Mouse (Mus musculus): Measurements from ENCODE around the gene Rabl6. TPM values are rescaled to one million over a fixed set of nuclear protein-coding genes. Genes with fewer than 3 reads are reported as not detected.
A peak's percentile ranks its signal among the peaks of the same experiment; 100 is the strongest.

The Rabl6 gene
- polyA plus RNA-seq, 1 experiment from 2014 or later: 69.0 TPM

- no peak overlapping the region for H3K27ac ChIP-seq (ENCODE audit: low read length)
- peak overlapping the region; percentile 11; the same call in 1 of the 2 replicates for H3K4me3 ChIP-seq (ENCODE audit: low read depth, low read length)
- H3K27me3 ChIP-seq (ENCODE audit: control insufficient read depth, insufficient read depth, low read length): peaks cover 22% of the 10 kb centered on the region; the same call in 1 of the 2 replicates
- peaks cover 10% of the 10 kb centered on the region; the same call in 1 of the 2 replicates for H3K4me1 ChIP-seq (ENCODE audit: control insufficient read depth, insufficient read depth, low read length)
- no peaks in the 10 kb centered on the region for H3K9me3 ChIP-seq (ENCODE audit: control insufficient read depth, low read depth, low read length)
- WGBS: 13% methylated on average over 22 of the region's 22 CpGs
- ATAC-seq (ENCODE audit: insufficient number of reproducible peaks, insufficient read depth, low FRiP score, low read depth): no peak
- no peaks in the 10 kb centered on the region for H3K36me3 ChIP-seq (ENCODE audit: control insufficient read depth, insufficient read depth, low read length)
- H3K9ac ChIP-seq (replicated peaks; ENCODE audit: low read depth, low read length): no peak overlapping the region
- H3K4me2 ChIP-seq (replicated peaks; ENCODE audit: low read depth, low read length): peak overlapping the region; percentile 34
Measured at GRCm38 (mm10) chr2:25616398-25616797, 8.1 kb upstream of the Rabl6 start.

DNA sequence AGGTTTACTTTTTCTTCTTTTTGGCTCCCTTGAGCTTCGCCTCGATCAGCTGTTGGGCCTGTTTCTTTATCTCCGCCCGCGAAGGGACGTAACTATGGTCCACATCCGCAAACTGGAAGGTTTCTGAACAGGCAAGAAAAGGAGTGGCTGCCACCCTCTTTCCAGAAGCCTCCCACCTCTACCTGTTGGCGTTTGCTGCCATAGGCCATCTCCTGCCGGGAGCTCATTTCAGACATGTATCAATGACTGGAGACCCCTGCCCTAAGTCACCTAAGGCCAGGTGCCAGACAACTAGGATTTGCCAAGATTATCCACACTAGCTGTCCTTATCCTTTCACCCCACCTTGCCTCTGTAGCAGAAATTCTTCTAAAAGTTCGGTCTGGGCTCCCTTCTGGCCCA is 350 bp upstream of the Rabl6 start:
- no peak for ATAC-seq (ENCODE audit: insufficient number of reproducible peaks, insufficient read depth, low FRiP score, low read depth)
- peak overlapping the region; percentile 95; the same call in 1 of the 2 replicates for H3K27ac ChIP-seq (ENCODE audit: low read length)
- H3K36me3 ChIP-seq (ENCODE audit: control insufficient read depth, insufficient read depth, low read length): no peaks in the 10 kb centered on the region
- no peaks in the 10 kb centered on the region for H3K9me3 ChIP-seq (ENCODE audit: control insufficient read depth, low read depth, low read length)
- H3K4me2 ChIP-seq (replicated peaks; ENCODE audit: low read depth, low read length): peak overlapping the region; percentile 72
- peaks cover 17% of the 10 kb centered on the region for H3K4me1 ChIP-seq (ENCODE audit: control insufficient read depth, insufficient read depth, low read length)
- 0 out of 2 replicates have a peak overlapping the region, but pooled peaks have one; percentile 92 for H3K9ac ChIP-seq (replicated peaks; ENCODE audit: low read depth, low read length)
- H3K4me3 ChIP-seq (ENCODE audit: low read depth, low read length): peak overlapping the region; percentile 99
- 0 out of 2 replicates have a peak, but pooled peaks cover 2% of the 10 kb centered on the region for H3K27me3 ChIP-seq (ENCODE audit: control insufficient read depth, insufficient read depth, low read length)
- 60% methylated on average over 10 of the region's 10 CpGs for WGBS

- H3K36me3 ChIP-seq (ENCODE audit: control insufficient read depth, insufficient read depth, low read length): peaks cover 46% of the 10 kb centered on the region
- H3K27ac ChIP-seq (ENCODE audit: low read length): no peak overlapping the region
- H3K4me1 ChIP-seq (ENCODE audit: control insufficient read depth, insufficient read depth, low read length): peaks cover 14% of the 10 kb centered on the region
- H3K9ac ChIP-seq (replicated peaks; ENCODE audit: low read depth, low read length): no peak overlapping the region
- ATAC-seq (ENCODE audit: insufficient number of reproducible peaks, insufficient read depth, low FRiP score, low read depth): no peak
- no peak overlapping the region for H3K4me3 ChIP-seq (ENCODE audit: low read depth, low read length)
- H3K9me3 ChIP-seq (ENCODE audit: control insufficient read depth, low read depth, low read length): no peaks in the 10 kb centered on the region
- H3K27me3 ChIP-seq (ENCODE audit: control insufficient read depth, insufficient read depth, low read length): no peaks in the 10 kb centered on the region
- no peak overlapping the region for H3K4me2 ChIP-seq (replicated peaks; ENCODE audit: low read depth, low read length)
- 92% methylated on average over 5 of the region's 5 CpGs for WGBS
Measured at GRCm38 (mm10) chr2:25602526-25602925, 5.8 kb downstream of the Rabl6 start.

DNA sequence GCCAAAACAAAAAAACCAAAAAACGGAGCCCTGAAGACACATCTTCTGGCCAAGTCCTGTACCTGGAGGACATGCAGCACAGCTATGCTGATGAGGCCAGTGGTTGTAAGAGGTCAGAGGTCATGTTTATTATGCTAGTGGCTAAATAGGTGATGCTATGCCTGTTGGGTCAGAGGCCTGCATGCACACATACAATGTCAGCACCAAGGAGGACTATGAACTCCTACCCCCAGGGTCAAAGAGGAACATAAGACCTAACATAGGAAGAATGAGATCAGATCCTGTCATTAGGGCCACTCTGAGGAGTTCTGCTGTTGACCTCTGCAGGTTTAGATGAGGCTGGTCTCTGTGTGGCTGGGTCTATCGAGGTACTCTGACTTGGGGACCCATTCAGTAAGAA is 8.3 kb downstream of the Rabl6 start:
- Histone ChIP-seq H3K4me1 (ENCODE audit: control insufficient read depth, insufficient read depth, low read length) (no peaks in the 10 kb centered on the region), H3K9me3 (ENCODE audit: control insufficient read depth, low read depth, low read length) (no peaks in the 10 kb centered on the region), H3K36me3 (ENCODE audit: control insufficient read depth, insufficient read depth, low read length) (peaks cover 71% of the 10 kb centered on the region), H3K27ac (ENCODE audit: low read length) (no peak overlapping the region), H3K27me3 (ENCODE audit: control insufficient read depth, insufficient read depth, low read length) (no peaks in the 10 kb centered on the region), H3K4me2 (replicated peaks; ENCODE audit: low read depth, low read length) (no peak overlapping the region), H3K9ac (replicated peaks; ENCODE audit: low read depth, low read length) (no peak overlapping the region), H3K4me3 (ENCODE audit: low read depth, low read length) (no peak overlapping the region)
- ATAC-seq (ENCODE audit: insufficient number of reproducible peaks, insufficient read depth, low FRiP score, low read depth): no peak
- 76% methylated on average over 2 of the region's 2 CpGs for WGBS

- ATAC-seq (ENCODE audit: insufficient number of reproducible peaks, insufficient read depth, low FRiP score, low read depth): no peak
- no peaks in the 10 kb centered on the region for H3K9me3 ChIP-seq (ENCODE audit: control insufficient read depth, low read depth, low read length)
- peaks cover 78% of the 10 kb centered on the region for H3K36me3 ChIP-seq (ENCODE audit: control insufficient read depth, insufficient read depth, low read length)
Measured at GRCm38 (mm10) chr2:25598749-25599148, 9.6 kb downstream of the Rabl6 start.

GRCm38 (mm10) chr2:25596765-25597510 is 11.4 kb downstream of the Rabl6 start:
- Histone ChIP-seq H3K9me3 (ENCODE audit: control insufficient read depth, low read depth, low read length) (no peaks in the 10 kb centered on the region), H3K4me3 (ENCODE audit: low read depth, low read length) (no peak overlapping the region), H3K27me3 (ENCODE audit: control insufficient read depth, insufficient read depth, low read length) (no peaks in the 10 kb centered on the region), H3K9ac (replicated peaks; ENCODE audit: low read depth, low read length) (no peak overlapping the region), H3K27ac (ENCODE audit: low read length) (no peak overlapping the region), H3K4me2 (replicated peaks; ENCODE audit: low read depth, low read length) (no peak overlapping the region), H3K36me3 (ENCODE audit: control insufficient read depth, insufficient read depth, low read length) (peaks cover 88% of the 10 kb centered on the region), H3K4me1 (ENCODE audit: control insufficient read depth, insufficient read depth, low read length) (no peaks in the 10 kb centered on the region)
- WGBS: 89% methylated on average over 5 of the region's 5 CpGs
- no peak for ATAC-seq (ENCODE audit: insufficient number of reproducible peaks, insufficient read depth, low FRiP score, low read depth)

More at GRCm38 (mm10) chr2:25598749-25599148, 9.6 kb downstream of the Rabl6 start:
- H3K4me3 ChIP-seq (ENCODE audit: low read depth, low read length): no peak overlapping the region
- H3K4me2 ChIP-seq (replicated peaks; ENCODE audit: low read depth, low read length): no peak overlapping the region
- 87% methylated on average over 1 of the region's 1 CpGs for WGBS
- no peak overlapping the region for H3K9ac ChIP-seq (replicated peaks; ENCODE audit: low read depth, low read length)
- H3K27ac ChIP-seq (ENCODE audit: low read length): no peak overlapping the region
- H3K4me1 ChIP-seq (ENCODE audit: control insufficient read depth, insufficient read depth, low read length): no peaks in the 10 kb centered on the region
- H3K27me3 ChIP-seq (ENCODE audit: control insufficient read depth, insufficient read depth, low read length): no peaks in the 10 kb centered on the region

DNA sequence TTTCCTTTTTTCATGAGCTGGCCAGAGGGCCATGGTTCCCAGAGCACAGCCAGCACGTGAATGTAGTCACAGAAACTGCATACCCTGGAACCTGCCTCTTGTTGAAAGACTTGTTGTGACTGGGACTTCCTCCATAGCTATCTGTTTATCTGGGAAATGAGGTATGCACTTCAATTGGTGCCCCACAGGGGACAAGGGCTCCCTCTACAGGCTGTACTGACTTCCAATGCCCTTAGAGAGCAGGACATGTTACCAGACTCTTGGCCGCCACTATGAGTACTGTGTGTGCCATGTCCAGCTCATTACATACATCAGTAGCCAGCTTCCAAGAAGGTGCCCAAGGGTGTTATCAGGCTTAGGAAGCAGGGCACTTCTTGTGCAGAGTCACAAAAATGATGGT is 16.5 kb downstream of the Rabl6 start:
- Histone ChIP-seq H3K4me3 (ENCODE audit: low read depth, low read length) (no peak overlapping the region), H3K9me3 (ENCODE audit: control insufficient read depth, low read depth, low read length) (no peaks in the 10 kb centered on the region), H3K27ac (ENCODE audit: low read length) (no peak overlapping the region), H3K4me1 (ENCODE audit: control insufficient read depth, insufficient read depth, low read length) (no peaks in the 10 kb centered on the region), H3K9ac (replicated peaks; ENCODE audit: low read depth, low read length) (no peak overlapping the region), H3K4me2 (replicated peaks; ENCODE audit: low read depth, low read length) (no peak overlapping the region), H3K36me3 (ENCODE audit: control insufficient read depth, insufficient read depth, low read length) (peaks cover 78% of the 10 kb centered on the region), H3K27me3 (ENCODE audit: control insufficient read depth, insufficient read depth, low read length) (no peaks in the 10 kb centered on the region)
- no peak for ATAC-seq (ENCODE audit: insufficient number of reproducible peaks, insufficient read depth, low FRiP score, low read depth)
- WGBS: 87% methylated on average over 2 of the region's 2 CpGs

DNA sequence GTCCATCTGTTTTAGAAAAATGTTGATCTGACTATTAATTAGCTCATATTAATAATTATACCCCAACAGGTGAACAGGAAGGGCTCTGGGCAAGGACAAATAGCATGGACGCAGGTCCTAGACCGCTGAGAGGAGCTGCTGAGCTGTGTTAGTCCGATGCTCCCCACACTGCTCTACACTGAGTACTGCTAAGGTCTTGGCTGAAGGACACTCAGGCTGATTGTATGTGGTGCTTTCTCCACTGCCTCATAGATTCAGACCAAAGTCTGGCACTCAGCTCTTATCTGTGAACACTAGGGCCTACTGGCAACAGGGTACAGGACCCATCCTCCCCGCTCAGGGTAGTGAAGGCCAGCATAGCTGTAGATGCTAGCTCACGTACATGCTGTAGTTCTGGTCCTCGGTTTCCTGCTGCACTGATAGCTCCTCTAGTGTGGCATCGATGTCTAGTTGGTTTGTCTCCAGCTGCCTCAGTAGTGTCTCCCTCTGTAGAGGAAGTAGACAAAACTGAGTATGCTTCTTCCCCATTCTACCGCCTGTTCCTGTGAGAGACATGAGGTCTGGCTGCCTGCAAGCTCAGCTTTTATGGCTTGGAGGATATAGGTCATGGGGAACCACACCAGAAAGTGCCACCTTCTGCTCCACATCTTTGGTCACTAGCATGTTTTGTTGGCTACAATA is 20.0 kb downstream of the Rabl6 start:
- H3K9ac ChIP-seq (replicated peaks; ENCODE audit: low read depth, low read length): no peak overlapping the region
- peaks cover 80% of the 10 kb centered on the region for H3K36me3 ChIP-seq (ENCODE audit: control insufficient read depth, insufficient read depth, low read length)
- no peak overlapping the region for H3K4me2 ChIP-seq (replicated peaks; ENCODE audit: low read depth, low read length)
- ATAC-seq (ENCODE audit: insufficient number of reproducible peaks, insufficient read depth, low FRiP score, low read depth): no peak
- H3K4me1 ChIP-seq (ENCODE audit: control insufficient read depth, insufficient read depth, low read length): no peaks in the 10 kb centered on the region
- H3K27ac ChIP-seq (ENCODE audit: low read length): no peak overlapping the region
- H3K27me3 ChIP-seq (ENCODE audit: control insufficient read depth, insufficient read depth, low read length): no peaks in the 10 kb centered on the region
- H3K4me3 ChIP-seq (ENCODE audit: low read depth, low read length): no peak overlapping the region
- 92% methylated on average over 8 of the region's 8 CpGs for WGBS
- no peaks in the 10 kb centered on the region for H3K9me3 ChIP-seq (ENCODE audit: control insufficient read depth, low read depth, low read length)
